Mouse (Mus musculus) frontal cortex, adult (tissue): ENCODE results near the gene Rusc1.
"Not testable (repeated sequence)": the region's sequence is repeated elsewhere in the genome, so short reads cannot be mapped to it uniquely, and the experiment has no call there.

ENCODE experiments used
- ATAC-seq: cut with Nextera tagmentation; 2 replicates; pipeline ENCODE4 v1.9.2; 2017; ENCODE audit warnings: mild to moderate bottlenecking, moderate library complexity, mixed read lengths; ENCODE audit not compliant: low TSS enrichment

The Rusc1 gene

DNA sequence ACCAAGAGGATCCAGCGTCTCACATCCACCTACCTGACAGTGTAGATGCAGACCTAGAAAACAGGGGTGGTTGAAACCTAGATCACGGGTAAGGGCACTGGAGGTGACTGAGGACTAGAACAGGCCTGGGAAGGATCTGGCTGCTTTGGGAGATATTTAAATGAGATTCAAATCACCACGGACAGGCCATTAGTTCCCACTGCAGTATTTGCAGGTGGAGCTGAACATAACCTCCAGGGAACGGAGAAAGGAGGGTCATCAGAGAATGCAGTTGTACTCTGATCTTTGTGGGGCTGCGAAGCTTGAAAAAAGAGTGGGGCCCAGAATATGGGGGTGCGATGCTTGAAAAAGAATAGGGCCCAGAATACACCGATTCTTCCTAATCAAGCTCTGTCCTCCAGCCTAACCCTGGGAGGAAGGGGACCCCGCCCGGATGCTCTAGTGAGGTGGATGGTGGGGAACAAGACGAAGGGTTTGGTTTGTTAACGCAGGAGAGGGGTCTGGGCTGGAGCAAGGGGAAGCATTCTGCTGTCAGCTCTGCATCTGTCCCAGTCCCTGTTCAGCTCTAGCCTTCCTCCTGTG is 511 bp downstream of the Rusc1 start:
- ATAC-seq = peak; percentile 4; the same call in 1 of the 2 replicates

DNA sequence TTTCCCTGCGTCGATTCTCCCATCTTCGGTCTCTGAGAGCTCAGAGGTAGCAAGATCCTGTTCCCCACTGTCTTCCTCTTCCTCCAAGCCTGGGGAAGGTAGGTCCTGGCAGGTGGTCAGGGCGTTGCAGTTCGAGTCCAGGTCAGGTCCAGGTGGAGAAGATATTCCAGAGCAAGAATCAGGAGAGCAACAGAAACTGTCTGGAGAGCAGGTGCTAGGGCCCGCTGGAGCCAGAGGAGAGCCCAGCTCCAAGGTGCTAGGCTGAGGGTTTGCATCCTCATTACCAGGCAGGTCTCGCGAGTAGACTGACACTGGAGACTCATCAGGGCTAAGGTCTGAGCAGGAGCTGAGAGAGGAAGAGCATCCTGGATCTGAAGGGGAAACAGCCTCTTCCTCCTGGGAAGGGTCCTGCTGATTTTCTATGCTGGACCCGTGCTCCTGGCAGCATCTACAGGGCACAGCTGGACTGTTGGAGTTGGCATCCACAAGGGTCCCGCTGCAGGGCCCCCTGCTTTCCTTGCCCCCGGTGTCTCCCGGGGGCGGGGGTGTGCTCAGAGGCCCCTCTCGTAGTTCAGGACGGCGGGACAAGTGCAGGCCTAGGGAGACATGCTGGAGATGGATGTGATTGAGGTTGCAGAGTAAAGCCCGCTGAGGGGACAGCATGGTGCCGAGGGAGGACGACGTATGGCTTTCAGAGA is 1.2 kb downstream of the Rusc1 start:
- no peak for ATAC-seq

DNA sequence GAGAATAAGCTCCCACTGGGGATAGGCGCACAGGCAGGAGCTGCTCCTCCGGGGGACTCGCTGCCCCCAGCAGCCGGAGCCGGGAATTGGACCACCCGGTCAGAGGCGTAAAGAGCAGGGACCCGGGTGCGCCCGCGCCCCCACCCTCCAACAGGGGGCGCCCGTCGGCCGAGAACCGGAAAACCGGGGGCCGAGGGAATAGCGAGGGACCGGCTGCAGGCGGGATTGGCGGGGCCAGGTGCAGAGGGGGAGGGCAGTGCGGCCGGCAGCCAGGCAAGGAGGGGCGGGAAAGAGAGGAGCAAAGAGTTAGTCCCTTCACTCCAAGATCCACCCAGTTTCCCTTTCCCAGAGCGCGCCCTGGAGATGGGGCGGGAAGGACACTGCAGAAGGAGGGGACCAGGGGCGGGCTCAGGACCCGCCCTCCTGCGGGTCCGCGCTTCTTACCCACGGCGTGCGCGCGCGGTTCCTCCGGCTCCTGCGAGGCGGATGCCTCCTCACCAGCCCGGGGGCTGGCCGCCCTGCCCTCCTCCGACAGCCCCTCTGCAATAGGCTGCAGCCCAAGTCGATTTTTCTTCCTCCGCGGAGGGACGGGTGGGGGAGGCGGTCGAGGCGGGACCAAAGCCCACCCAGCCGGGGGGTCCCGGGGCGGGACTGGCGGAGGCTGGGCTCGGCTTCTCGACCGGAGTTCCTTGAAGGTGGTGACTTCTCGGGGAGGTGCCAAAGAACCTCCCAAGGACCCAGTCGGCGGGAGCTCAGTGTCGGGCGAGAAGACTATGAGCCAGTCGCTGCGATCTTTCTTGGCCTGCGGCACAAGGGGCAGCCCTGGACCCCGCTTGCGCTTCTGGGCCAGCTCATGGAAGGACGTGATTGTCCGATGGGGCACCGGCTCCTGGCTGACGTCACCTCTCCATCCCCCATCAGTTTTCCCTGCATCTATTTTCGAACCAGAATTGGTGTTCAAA is 2.1 kb downstream of the Rusc1 start:
- peak; percentile 45 for ATAC-seq

DNA sequence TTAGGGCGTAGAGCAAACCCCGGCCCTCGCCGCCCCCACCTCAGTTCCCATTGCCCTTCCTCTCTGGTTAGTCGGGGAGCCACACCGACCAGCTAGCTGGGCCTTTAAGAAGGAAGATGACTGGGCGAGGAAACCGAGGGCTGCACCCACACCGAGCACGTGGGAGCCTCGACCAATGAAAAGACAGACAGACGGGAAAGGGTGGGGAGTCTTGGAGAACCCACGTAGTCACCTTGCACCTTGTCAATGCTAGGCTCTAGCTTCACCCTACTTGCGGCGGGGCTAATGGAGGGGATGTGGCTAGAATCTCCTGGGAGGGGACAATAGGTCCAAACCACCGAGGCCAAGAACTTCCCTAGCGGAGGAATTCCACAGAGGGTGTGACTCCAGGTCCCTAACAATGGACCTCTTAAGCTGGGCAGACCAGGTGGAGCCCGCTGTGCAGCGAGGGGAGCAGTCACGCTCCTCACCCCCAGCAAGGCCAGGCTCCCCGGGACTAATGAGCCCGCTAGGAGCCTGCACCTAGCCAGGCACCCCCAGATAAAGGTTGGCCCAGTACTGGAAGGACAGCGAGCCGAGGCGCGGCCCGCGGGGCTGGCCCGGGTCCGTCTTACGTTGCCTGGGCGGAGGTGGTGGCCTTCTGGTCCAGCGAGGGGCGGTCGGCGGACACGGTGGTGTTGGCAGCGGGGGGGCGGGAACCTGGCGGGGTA is 3.1 kb downstream of the Rusc1 start:
- ATAC-seq = peak; percentile 62

DNA sequence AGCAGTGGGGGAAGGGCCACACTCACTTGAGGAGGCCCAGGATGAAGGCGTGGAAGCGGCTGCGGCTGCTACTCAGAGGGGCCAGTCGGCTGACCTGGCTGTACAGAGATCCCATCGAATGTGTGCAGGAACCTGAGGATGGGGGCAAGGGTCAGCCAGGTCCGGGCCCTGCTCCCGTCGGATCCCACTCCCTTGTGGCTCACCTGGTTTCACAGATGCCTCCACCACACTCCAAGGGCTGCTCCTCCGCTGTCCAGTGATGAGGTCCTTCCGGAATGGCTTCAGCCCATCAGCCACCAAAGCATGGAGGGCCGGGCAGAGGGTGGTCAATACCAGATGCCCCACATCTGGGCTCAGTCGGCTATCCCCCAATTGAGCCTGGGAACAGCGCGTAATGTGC is 4.1 kb downstream of the Rusc1 start:
- no peak for ATAC-seq

DNA sequence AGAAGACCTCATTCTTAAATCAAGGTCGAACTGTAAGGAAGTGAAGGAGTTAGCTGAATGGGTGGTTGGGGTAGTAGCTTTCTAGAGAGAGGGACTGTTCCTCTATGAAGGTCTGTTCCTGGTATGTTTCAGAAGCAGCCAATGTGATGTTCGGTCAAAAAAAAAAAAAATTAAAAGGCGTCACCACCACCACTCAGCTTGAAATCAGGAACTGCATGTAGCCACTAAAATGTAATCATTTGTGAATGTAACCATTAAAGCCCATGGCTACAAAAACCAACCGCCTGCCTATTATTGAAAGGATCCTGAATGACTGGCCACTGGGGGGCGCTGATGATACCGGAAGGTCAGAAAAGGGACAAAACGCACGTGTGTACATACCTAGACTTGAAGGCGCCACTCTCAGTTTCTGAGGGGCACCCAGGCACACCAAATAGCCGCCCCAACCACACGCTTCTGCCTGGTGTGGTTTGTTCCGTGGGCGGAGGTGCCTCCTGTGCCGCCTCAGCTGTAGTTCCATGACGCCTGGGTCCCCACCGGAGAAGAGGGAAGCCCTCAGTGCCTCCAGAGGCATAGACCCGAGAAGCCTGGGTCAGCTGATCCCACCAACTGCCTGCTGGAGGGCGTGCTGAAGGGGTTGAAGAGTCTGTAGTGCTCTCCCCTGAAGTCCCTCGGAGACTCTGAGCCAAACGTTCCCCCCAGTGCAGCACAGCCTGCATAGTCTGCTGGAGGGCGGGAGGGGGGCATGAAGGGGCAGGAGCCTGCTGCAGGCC is 5.6 kb downstream of the Rusc1 start:
- no peak for ATAC-seq

DNA sequence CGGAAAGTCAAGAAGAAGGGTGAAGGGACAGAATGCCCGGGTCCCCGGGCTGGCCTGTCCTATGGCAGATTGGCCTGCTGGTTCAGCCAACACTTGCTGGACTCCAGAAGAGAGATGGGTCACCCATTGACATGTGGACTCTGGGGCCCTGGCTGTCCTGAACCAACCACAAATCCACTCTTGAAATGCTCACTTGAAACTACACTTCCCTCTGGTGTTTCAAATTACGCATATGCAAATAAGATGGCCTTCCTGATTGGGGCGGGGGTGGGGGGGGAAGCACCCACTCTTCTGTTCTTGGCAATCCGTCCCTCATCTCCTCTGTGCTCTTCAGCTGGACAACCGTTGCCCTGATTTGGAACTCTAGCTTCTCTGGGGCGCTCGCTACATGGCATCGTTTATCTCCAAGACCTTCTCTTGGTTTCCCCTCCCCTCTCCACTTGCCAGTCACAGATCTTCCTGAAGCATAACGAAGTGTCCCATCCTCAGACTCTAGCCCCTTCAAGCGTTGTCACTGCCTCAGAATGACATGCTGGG is 8.4 kb downstream of the Rusc1 start:
- no peak for ATAC-seq

DNA sequence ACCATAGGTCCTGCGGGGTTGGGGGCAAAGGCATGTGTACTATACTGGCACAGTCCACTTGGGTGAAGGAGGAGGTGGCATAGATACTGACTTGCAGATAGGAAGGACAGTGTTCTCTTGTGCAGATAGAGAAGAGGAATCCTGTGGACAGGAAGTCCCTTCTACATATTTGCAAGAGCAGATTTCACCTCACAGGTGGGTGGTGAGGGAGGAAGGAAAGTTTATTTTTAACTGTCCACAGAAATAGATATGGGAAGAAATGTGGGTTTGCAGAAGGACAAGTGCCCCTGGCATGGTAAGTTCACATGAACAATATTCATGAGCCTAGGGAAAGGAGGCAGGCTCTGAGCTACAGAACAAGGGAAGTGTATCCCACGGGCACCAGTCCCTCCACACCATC is 9.0 kb downstream of the Rusc1 start:
- peak; percentile 43 for ATAC-seq

DNA sequence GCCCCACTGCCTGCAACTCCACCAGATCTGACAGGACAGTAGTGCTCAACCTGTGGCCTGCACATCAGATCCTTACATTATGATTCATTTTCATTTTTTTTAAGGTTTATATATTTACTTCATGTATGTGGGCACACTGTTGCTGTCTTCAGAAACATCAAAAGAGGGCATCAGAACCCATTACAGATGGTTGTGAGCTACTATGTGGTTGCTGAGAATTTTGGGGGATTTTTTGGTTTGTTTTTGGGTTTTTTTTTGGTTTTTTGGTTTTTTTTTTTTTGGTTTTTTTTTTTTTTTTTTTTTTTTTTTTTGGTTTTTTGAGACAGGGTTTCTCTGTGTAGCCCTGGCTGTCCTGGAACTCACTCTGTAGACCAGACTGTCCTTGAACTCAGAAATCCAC is 10.8 kb downstream of the Rusc1 start:
- ATAC-seq = not testable (repeated sequence)

DNA sequence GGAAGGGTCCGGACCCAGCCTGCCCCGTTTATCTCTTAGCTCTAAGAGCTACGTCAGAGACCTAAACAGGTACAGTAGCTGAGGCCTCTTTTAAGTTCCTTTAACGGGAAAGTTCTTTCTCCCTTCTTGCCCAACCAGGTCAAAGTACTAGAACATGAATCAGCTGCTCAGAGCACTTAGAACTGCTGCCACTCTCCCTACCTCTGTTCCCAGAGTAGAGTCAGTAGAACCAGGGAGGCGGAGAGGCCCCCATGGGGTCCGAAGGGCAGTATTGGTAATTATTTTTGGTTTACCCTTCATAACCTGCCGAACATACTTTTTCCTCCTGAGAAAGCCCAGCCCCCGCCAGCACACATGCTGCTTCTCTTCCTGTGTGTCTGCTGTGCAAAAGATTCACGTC is 15.7 kb downstream of the Rusc1 start:
- ATAC-seq = no peak

DNA sequence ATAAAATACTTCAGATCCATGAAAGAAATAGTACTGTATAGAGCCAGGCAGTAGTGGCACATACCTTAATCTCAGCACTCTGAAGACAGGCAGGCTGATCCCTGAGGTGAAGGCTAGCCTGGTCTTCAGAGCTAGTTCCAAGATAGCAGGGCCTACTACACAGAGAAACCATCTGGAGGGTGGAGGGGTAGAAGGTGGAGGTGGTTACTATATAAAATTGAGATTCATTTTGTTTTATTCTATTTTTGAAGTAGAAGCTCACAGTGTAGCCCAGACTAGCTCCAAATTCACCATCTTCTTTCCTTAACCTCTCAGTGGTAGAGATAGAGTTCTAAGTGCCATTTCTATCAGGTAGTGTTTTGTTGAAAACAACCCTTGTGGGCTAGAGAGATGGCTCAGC is 25.8 kb downstream of the Rusc1 start:
- peak; percentile 88 for ATAC-seq

DNA sequence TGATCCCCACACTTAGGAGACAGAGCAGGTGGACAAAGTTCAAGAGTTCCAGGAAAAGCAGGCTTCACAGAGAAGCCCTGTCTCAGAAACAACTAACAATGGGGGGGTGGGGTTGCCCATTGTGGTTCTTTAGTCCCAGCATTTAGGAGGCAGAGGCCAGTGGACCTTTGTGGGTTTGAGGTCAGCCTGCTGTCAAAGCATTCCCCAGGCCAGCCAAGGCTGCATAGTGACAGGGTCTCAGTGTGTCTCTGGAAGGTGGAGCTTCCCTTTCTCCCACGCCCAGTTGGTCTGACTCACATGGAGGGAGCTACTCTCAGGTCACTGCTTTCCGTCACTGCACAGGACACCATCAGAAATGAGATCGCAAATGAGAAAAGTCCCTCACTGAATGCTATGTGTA is 31.4 kb downstream of the Rusc1 start:
- ATAC-seq = no peak

DNA sequence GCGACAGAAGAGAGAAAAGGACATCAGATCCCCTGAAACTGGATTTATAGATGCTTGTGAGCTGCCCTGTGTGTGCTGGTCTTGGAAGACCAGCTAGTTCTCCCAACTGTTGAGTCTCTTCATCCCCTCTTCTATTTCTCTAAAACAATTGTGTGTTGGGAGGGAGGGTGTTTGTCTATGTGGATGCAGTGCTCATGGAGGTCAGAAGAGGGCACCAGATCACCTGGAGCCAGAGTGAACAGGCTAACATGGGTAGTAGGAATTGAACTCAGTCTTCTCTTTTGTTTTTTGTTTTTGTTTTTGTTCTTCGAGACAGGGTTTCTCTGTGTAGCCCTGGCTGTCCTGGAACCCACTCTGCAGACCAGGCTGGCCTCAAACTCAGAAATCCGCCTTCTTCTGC is 34.3 kb downstream of the Rusc1 start:
- ATAC-seq = peak; percentile 55; the same call in 1 of the 2 replicates

DNA sequence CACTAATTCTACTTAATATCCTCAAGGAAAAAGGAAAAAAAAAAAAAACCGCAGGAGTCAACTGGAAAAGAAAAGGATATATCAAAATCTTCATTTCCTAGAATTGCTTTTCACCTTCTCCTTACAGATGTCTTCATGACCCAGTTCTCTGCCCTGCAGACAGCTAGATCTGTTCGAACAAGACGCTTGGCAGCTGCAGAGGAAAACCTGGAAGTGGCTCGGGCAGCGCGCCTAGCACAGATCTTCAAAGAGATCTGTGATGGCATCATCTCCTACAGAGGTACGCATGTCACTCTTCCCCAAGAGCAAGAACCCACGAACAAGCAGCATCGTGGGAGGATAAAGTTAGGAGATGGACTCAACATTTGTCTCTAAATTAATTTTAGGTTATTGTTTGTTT is 34.8 kb downstream of the Rusc1 start:
- ATAC-seq = peak; percentile 84

DNA sequence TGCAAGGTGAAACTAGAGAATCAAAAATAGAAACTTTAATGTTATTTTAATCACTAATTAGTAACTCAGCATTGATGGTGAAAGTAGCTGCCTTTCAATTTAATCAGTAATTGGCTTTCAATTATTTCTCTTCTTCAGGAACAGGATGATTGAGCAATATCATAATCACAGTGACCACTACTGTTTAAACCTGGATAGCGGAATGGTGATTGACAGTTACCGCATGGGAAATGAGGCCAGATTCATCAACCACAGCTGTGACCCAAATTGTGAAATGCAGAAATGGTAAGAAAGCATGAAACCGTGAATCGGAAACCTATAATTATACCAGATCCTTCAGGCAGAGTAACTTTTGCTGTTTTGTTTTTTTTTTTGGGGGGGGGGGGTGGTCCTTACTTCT is 49.8 kb downstream of the Rusc1 start:
- ATAC-seq = no peak
